Mouse (Mus musculus) duodenum, adult 2 months (tissue): ENCODE data around the gene Pamr1. TPM values are rescaled to one million over a fixed set of nuclear protein-coding genes. Genes with fewer than 3 reads are reported as not detected.

Source experiments
- polyA plus RNA-seq: library from polyadenylated mRNA; depleted of rRNA; stranded (reverse); fragments of >200 nt; gene quantifications from 2 replicates; pipeline ENCODE4 v1.2.3, GENCODE M21; 2012; ENCODE audit warnings: low replicate concordance; rRNA removed

Gene Pamr1
- 2.4 and 3.4 TPM in 2 replicates for polyA plus RNA-seq

DNA sequence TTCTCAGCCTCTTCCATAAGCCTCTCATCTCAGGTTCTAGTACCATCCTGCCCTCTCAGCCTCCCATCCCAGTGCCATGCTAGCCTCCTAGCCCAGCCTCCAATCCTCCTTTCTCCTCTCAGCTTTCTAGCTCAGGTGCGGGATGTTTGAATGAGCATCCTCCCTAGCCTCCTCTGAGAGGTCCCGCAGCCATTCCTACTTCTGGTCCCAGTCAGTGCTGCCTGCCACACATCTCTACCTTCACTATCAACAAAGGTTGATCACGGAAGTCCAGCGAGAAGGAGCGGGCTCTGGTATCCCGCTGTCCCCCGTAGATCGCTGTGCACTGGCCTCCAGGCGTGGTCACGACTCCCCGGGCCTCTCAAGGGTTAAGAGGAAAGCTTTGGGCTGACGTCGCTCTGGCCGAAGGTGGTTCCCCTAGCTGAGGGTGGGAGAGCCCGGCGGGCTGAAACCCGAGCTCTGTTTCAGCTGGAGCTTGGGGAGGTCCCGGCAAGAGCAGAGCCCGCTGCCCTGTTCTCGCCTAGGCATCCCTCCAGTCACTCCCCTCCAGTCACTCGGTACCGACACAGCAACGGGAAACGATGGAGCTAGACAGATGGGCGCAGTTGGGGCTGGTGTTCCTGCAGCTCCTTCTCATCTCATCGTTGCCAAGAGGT, at the start of gene Pamr1:
TSS of gene Pamr1 (plus strand) at position 402 of the 656 bp plus-strand sequence.

DNA sequence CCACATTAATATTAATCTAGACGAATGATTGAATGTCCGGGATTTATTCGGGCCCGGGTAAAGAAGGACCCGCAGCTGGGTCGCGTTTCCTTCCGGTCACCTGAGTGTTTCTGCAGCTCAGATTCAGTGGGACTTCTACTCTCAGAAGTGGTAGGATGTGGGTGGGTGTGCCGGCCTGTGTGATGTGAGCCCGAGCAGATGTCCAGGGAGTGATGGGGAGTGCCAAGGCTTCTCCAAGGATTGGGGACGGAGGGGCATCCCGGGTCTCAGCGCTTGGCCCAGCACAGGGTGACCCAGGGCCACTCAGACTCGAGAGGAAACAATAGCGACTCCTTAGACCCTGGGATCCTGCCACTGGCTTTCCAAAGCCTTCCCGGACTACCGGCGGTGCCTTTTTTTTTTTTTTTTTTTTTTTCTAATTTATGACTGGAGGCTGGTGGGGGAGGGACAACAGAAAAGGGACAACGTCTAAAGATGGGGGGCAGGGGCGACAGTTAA, 108.4 kb downstream of the Pamr1 start, which contains the start of gene Slc1a2:
TSS of gene Slc1a2 (plus strand) at position 497 of the 498 bp plus-strand sequence.

Other genes with a start within 250 kb of the Pamr1 start
- gene Trim44, start 142.2 kb upstream of the Pamr1 start, polyA plus RNA-seq, result 2.0 and 3.0 TPM in 2 replicates
- 0.62 and 1.2 TPM in 2 replicates for gene Fjx1, start 97.5 kb upstream of the Pamr1 start, polyA plus RNA-seq
- 0.39 and 1.7 TPM in 2 replicates for gene Slc1a2, start 108.6 kb downstream of the Pamr1 start, polyA plus RNA-seq